Mouse (Mus musculus): ENCODE results near the gene Pts. TPM values are rescaled to one million over a fixed set of nuclear protein-coding genes. Genes with fewer than 3 reads are reported as not detected.
A peak's percentile ranks its signal among the peaks of the same experiment; 100 is the strongest.

Pts gene
- polyA plus RNA-seq, 1 experiment from 2014 or later = 133 TPM

DNA sequence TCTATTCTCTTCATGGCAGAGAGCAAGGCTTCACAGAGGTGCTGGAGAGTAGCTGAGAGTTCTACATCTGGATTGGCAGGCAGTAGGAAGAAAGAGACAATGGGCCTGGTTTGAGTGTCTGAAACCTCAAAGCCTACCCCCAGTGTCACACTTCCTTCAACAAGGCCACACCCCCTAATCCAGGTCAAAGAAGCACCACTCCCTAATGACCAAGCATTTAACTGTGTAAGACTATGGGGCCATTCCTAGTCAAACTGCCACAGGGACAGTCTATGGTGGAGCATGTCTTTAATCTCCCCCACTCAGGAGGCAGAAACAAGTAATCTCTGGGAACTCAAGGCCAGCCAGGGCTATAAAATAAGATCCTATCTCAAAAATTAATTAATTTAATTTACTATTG, 37.7 kb downstream of the Pts start:
- no peak overlapping the region for H3K27ac ChIP-seq
- no peak overlapping the region for H3K4me2 ChIP-seq (ENCODE audit: low read length)
- no peak for TF ChIP-seq CTCF (IDR thresholded peaks at IDR 0.05; ENCODE audit: low read depth)
- DNase-seq (ENCODE audit: low spot score) (no peak), ATAC-seq (replicated peaks; ENCODE audit: low FRiP score, low read depth) (no peak)
- no peaks in the 10 kb centered on the region for H3K27me3 ChIP-seq (ENCODE audit: insufficient read depth, low read length)
- H3K9me3 ChIP-seq (replicated peaks; ENCODE audit: low read length) = no peaks in the 10 kb centered on the region
- H3K4me1 ChIP-seq (replicated peaks; ENCODE audit: insufficient read depth, low read length) = 0 out of 2 replicates have a peak, but pooled peaks cover 4% of the 10 kb centered on the region
- no peak overlapping the region for H3K9ac ChIP-seq (ENCODE audit: low read depth, low read length)
- H3K36me3 ChIP-seq (ENCODE audit: insufficient read depth, low read length) = no peaks in the 10 kb centered on the region
- no peak overlapping the region for H3K4me3 ChIP-seq (replicated peaks; ENCODE audit: low read depth, low read length)

DNA sequence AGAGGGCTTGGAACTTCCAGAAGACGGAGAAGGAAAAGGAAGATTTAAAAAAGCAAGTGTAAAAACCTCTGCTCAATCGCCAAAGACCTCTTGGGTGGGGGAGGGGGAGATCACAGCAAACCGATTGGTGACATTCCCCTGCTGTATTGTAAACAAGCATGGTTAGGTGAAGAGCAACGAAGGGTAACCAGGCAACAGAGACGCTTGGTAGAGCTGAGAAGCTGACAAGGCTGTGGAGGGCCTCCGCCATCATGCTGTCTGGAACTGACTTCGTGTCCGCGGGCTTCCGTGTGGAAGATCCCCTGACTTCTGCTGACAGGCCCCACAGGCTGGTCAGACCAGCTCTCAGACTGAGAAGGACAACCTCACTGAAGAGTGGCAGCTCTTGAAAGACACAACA, 43.0 kb downstream of the Pts start:
- 13% methylated on average over 10 of the region's 10 CpGs for WGBS
- H3K27me3 ChIP-seq (ENCODE audit: insufficient read depth, low read length) = no peaks in the 10 kb centered on the region
- H3K27ac ChIP-seq = peak overlapping the region; percentile 34; the same call in 1 of the 2 replicates
- ATAC-seq (replicated peaks; ENCODE audit: low FRiP score, low read depth) (peak; percentile 76; the same call in 1 of the 2 replicates), DNase-seq (ENCODE audit: low spot score) (peak; percentile 67)
- peak overlapping the region; percentile 44 for H3K4me2 ChIP-seq (ENCODE audit: low read length)
- peaks cover 7% of the 10 kb centered on the region; the same call in 1 of the 2 replicates for H3K4me1 ChIP-seq (replicated peaks; ENCODE audit: insufficient read depth, low read length)
- H3K4me3 ChIP-seq (replicated peaks; ENCODE audit: low read depth, low read length) = no peak overlapping the region
- TF ChIP-seq CTCF (IDR thresholded peaks at IDR 0.05; ENCODE audit: low read depth) = no peak
- H3K9me3 ChIP-seq (replicated peaks; ENCODE audit: low read length) = no peaks in the 10 kb centered on the region
- no peak overlapping the region; the same call in 1 of the 2 replicates for H3K9ac ChIP-seq (ENCODE audit: low read depth, low read length)
- H3K36me3 ChIP-seq (ENCODE audit: insufficient read depth, low read length) = no peaks in the 10 kb centered on the region

DNA sequence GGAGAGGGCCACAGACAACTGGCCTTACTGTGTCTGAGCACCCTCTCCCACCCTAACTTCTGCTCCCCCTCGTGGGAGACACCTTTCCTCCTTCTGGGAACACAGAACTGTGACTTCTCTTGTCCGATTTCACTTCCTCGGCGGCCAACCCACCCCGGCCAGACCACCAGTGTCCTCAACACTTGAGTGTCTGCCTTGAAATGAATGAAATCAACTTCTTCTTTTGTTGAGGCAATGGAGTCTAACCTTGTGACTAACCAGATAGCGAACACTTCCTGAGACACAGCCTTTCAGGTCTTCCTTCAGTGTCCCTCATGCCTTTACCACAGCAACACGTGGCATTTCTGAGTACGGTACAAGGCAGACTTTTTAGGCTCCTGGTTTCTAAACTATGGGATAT, 45.8 kb downstream of the Pts start:
- WGBS = 91% methylated on average over 8 of the region's 8 CpGs
- Histone ChIP-seq H3K4me1 (replicated peaks; ENCODE audit: insufficient read depth, low read length) (peaks cover 13% of the 10 kb centered on the region; the same call in 1 of the 2 replicates), H3K27me3 (ENCODE audit: insufficient read depth, low read length) (no peaks in the 10 kb centered on the region), H3K9me3 (replicated peaks; ENCODE audit: low read length) (no peaks in the 10 kb centered on the region), H3K4me2 (ENCODE audit: low read length) (no peak overlapping the region), H3K9ac (ENCODE audit: low read depth, low read length) (no peak overlapping the region), H3K27ac (no peak overlapping the region), H3K36me3 (ENCODE audit: insufficient read depth, low read length) (no peaks in the 10 kb centered on the region), H3K4me3 (replicated peaks; ENCODE audit: low read depth, low read length) (no peak overlapping the region)
- no peak for ATAC-seq (replicated peaks; ENCODE audit: low FRiP score, low read depth)
- DNase-seq (ENCODE audit: low spot score) = no peak
- TF ChIP-seq CTCF (IDR thresholded peaks at IDR 0.05; ENCODE audit: low read depth) = no peak

DNA sequence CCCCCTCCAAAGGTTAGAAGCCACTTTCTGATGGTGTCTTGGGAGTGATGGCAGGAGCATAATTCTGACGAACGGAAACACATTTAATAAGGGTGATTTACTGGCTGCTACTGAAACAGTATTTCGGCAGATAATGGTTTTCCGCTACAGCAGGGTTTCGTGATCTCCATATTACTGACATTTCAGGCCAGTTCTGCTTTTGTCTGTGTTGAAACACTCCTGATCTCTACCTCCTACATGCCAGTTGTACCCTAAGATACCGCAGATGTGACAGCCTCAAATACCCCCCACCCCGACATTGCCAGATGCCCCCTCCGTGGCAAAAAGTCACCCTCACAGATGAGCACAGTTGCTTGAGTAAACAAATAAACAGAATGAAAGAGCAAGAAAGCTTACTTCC, 49.0 kb downstream of the Pts start:
- 55% methylated on average over 8 of the region's 8 CpGs for WGBS
- no peak for DNase-seq (ENCODE audit: low spot score)
- TF ChIP-seq CTCF (IDR thresholded peaks at IDR 0.05; ENCODE audit: low read depth) = no peak

DNA sequence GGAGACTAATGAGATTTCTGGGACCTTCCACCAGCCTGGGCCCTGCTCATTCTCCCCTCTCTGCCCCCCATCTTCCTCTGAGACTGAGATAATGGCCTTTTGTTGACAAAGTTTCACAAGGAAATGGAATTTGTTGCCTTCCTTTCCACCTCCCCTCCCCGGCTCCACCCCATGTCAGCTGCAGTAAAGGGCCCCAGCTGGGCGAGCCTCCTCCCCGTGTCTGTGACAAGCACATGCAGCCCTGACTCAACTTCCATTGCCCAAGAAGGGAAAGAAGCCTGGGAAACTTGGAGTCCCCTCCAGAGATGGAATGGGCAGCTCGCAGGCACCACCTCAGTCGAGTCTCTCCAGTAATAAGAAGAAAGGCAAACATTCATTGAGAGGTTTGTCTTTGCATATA, 49.7 kb downstream of the Pts start:
- no peaks in the 10 kb centered on the region for H3K36me3 ChIP-seq (ENCODE audit: insufficient read depth, low read length)
- no peak overlapping the region for H3K4me2 ChIP-seq (ENCODE audit: low read length)
- H3K9me3 ChIP-seq (replicated peaks; ENCODE audit: low read length) = no peaks in the 10 kb centered on the region
- TF ChIP-seq CTCF (IDR thresholded peaks at IDR 0.05; ENCODE audit: low read depth) = no peak
- no peaks in the 10 kb centered on the region for H3K27me3 ChIP-seq (ENCODE audit: insufficient read depth, low read length)
- no peak overlapping the region for H3K4me3 ChIP-seq (replicated peaks; ENCODE audit: low read depth, low read length)
- H3K9ac ChIP-seq (ENCODE audit: low read depth, low read length) = 0 out of 2 replicates have a peak overlapping the region, but pooled peaks have one; percentile 1
- DNase-seq (ENCODE audit: low spot score) (peak; percentile 62), ATAC-seq (replicated peaks; ENCODE audit: low FRiP score, low read depth) (no peak)
- H3K4me1 ChIP-seq (replicated peaks; ENCODE audit: insufficient read depth, low read length) = peaks cover 10% of the 10 kb centered on the region
- 29% methylated on average over 5 of the region's 5 CpGs for WGBS
- no peak overlapping the region; the same call in 1 of the 2 replicates for H3K27ac ChIP-seq

More for the DNA sequence above, 49.0 kb downstream of the Pts start:
- Histone ChIP-seq H3K4me1 (replicated peaks; ENCODE audit: insufficient read depth, low read length) (peaks cover 10% of the 10 kb centered on the region), H3K4me2 (ENCODE audit: low read length) (no peak overlapping the region), H3K9ac (ENCODE audit: low read depth, low read length) (no peak overlapping the region), H3K27me3 (ENCODE audit: insufficient read depth, low read length) (no peaks in the 10 kb centered on the region), H3K4me3 (replicated peaks; ENCODE audit: low read depth, low read length) (no peak overlapping the region), H3K9me3 (replicated peaks; ENCODE audit: low read length) (no peaks in the 10 kb centered on the region), H3K27ac (no peak overlapping the region), H3K36me3 (ENCODE audit: insufficient read depth, low read length) (no peaks in the 10 kb centered on the region)
- no peak for ATAC-seq (replicated peaks; ENCODE audit: low FRiP score, low read depth)

DNA sequence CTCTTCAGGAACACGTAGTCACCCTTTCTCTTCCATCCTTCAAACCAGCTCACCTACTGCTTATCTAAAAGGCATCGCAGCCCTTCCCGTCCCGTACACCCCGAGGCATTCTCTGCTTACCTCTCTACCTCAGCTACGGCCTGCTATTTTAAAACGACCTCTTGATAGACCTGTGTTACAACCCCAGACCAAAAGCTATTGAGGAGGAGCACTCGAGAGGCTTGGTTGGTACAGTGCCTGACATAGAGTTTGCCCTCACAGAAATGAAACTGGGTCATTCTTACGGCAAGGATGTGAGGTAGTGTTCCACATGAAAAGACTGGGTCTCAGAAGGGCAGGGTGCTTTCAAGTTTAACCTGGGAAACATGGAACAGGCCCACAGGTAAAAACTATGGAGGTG, 51.3 kb downstream of the Pts start:
- no peak for ATAC-seq (replicated peaks; ENCODE audit: low FRiP score, low read depth)
- DNase-seq (ENCODE audit: low spot score) = no peak
- no peak overlapping the region for H3K4me2 ChIP-seq (ENCODE audit: low read length)

DNA sequence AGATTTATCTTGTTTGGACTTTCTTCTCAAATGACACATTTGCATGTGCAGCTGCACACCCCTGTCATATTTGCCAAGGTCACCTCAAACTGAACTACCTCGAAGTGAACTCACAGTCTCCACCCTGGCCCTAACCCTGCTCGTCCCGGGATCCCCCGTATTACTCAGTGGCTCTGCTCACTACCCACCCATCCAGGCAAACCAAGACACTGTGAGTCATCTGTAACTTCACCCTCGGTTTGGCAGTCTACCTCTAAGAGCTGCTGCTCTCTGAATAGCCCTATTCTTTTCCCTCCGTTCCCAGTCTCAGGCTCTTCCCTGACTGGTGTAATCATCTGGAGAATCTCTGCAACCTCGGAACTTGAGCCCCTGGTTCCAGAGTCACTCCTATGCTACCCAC, 51.9 kb downstream of the Pts start:
- H3K9me3 ChIP-seq (replicated peaks; ENCODE audit: low read length) = no peaks in the 10 kb centered on the region
- no peaks in the 10 kb centered on the region for H3K27me3 ChIP-seq (ENCODE audit: insufficient read depth, low read length)
- 40% methylated on average over 7 of the region's 7 CpGs for WGBS
- no peak; the same call in 1 of the 2 replicates for ATAC-seq (replicated peaks; ENCODE audit: low FRiP score, low read depth)
- no peak overlapping the region for H3K27ac ChIP-seq
- no peak for TF ChIP-seq CTCF (IDR thresholded peaks at IDR 0.05; ENCODE audit: low read depth)
- H3K4me1 ChIP-seq (replicated peaks; ENCODE audit: insufficient read depth, low read length) = peaks cover 10% of the 10 kb centered on the region
- no peak for DNase-seq (ENCODE audit: low spot score)
- H3K36me3 ChIP-seq (ENCODE audit: insufficient read depth, low read length) = no peaks in the 10 kb centered on the region
- no peak overlapping the region for H3K9ac ChIP-seq (ENCODE audit: low read depth, low read length)
- H3K4me3 ChIP-seq (replicated peaks; ENCODE audit: low read depth, low read length) = no peak overlapping the region
- H3K4me2 ChIP-seq (ENCODE audit: low read length) = no peak overlapping the region

More for the DNA sequence above, 51.3 kb downstream of the Pts start:
- no peaks in the 10 kb centered on the region for H3K27me3 ChIP-seq (ENCODE audit: insufficient read depth, low read length)
- H3K4me1 ChIP-seq (replicated peaks; ENCODE audit: insufficient read depth, low read length) = peaks cover 10% of the 10 kb centered on the region
- no peaks in the 10 kb centered on the region for H3K9me3 ChIP-seq (replicated peaks; ENCODE audit: low read length)
- no peak overlapping the region for H3K27ac ChIP-seq
- no peaks in the 10 kb centered on the region for H3K36me3 ChIP-seq (ENCODE audit: insufficient read depth, low read length)
- no peak for TF ChIP-seq CTCF (IDR thresholded peaks at IDR 0.05; ENCODE audit: low read depth)
- H3K4me3 ChIP-seq (replicated peaks; ENCODE audit: low read depth, low read length) = no peak overlapping the region
- no peak overlapping the region for H3K9ac ChIP-seq (ENCODE audit: low read depth, low read length)
- WGBS = 72% methylated on average over 9 of the region's 9 CpGs

Measured in kidney, postnatal 0 days (tissue).